Mouse (Mus musculus) hindbrain, embryonic 10.5 days (tissue): ENCODE measurements around the gene Kcnk15. TPM values are rescaled to one million over a fixed set of nuclear protein-coding genes. Genes with fewer than 3 reads are reported as not detected.

Experiments
- DNase-seq: peaks from one replicate; pipeline ENCODE4 v3.0.0-alpha.2; 2017; ENCODE audit warnings: low spot score
- H3K27ac ChIP-seq: fragments of 300-500 bp; sonication (generic); 2 replicates; pipeline ENCODE4 v1.5.1; 2016; ENCODE audit warnings: mild to moderate bottlenecking, moderate library complexity
- H3K27me3 ChIP-seq: fragments of 300-500 bp; sonication (generic); 2 replicates; pipeline ENCODE4 v1.6.1; 2016; ENCODE audit warnings: mild to moderate bottlenecking; ENCODE audit not compliant: poor library complexity, insufficient read depth, severe bottlenecking
- H3K36me3 ChIP-seq: fragments of 300-500 bp; sonication (generic); 2 replicates; pipeline ENCODE4 v1.6.1; 2016; ENCODE audit warnings: mild to moderate bottlenecking, moderate library complexity
- H3K4me1 ChIP-seq: fragments of 300-500 bp; sonication (generic); replicated peaks from 2 replicates; pipeline ENCODE4 v1.6.1; 2016; ENCODE audit warnings: mild to moderate bottlenecking
- H3K4me3 ChIP-seq: fragments of 300-500 bp; sonication (generic); 2 replicates; pipeline ENCODE4 v1.5.1; 2016; ENCODE audit warnings: mild to moderate bottlenecking, moderate library complexity
- H3K9me3 ChIP-seq: fragments of 300-500 bp; sonication (generic); 2 replicates; pipeline ENCODE4 v1.6.1; 2016; ENCODE audit warnings: mild to moderate bottlenecking, moderate library complexity
- WGBS: fragments of 180-500 bp; shearing (Covaris S2); methylation state at CpG from one replicate; pipeline ENCODE4 v1.1.7; 2016; 5-methylcytosine and 5-hydroxymethylcytosine counted together
- polyA plus RNA-seq: library from polyadenylated mRNA; unstranded; fragments of >200 nt; fragmentation: Nextera tagmentation; extraction: Ambion mirVana; gene quantifications from 2 replicates; pipeline ENCODE4 v1.2.1, GENCODE M21; 2016

Gene Kcnk15
- polyA plus RNA-seq, 1 experiment from 2014 or later: not detected

DNA sequence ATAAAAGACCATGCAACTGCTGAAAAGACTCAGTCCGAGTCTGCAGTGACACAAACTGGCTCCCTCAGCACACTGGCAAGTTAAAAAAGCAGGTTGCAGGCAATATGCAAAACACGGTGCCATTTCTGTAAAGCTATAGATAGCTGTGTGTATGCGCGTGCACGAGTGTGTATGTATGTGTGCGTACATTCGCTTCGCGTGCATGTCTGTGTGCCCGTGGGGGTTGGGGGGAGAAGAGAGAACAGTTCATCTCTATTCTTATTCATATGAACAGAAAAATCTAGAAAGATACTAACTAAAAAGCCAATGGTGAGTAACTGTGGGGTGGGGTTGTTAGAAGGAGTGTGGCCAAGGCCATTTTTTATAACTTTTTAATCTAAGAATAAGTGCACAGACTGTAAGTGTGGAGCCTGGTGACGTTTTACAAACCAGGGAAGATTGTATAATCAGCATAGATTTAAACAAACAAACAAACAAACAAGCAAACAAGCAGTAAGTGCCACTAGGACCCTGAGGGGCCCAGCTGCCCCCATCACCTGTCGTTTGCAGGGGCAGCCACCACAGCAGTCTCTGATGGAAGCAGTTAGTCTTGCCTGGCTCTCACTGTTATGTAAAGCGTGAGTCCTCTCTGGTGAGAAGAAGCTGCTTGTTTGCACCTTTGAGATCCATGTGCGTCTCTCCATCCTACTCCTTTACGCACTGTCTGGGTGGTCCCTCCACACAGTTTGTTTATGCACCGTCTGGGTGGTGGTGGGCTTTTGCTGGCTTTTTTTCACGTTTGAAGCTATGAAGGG lies 29.6 kb downstream of the Kcnk15 start:
- DNase-seq: no peak
- Histone ChIP-seq H3K4me3 (no peak overlapping the region), H3K4me1 (no peaks in the 10 kb centered on the region), H3K9me3 (no peaks in the 10 kb centered on the region), H3K27me3 (no peaks in the 10 kb centered on the region), H3K36me3 (no peaks in the 10 kb centered on the region), H3K27ac (no peak overlapping the region)
- 70% methylated on average over 17 of the region's 17 CpGs for WGBS

DNA sequence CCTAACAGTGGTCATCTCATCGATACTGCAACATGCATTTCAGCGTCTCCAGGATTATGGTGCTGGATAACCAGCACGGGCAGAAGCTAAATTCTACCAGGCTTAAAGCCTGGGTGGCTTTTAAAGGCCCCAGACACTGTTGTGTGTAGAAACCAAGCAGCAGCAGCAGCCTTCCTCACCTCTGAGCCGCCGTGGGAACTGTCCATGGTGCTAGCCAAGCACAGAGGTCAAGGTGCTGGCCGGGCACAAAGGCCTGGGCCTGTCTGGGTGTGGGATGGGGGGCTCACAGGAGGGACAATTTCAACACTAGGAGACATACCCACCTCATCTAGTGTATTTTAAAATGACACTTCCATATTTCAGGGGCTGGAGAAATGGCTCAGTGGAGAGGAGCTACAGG lies 36.0 kb downstream of the Kcnk15 start:
- Histone ChIP-seq H3K36me3 (no peaks in the 10 kb centered on the region), H3K27me3 (no peaks in the 10 kb centered on the region), H3K27ac (no peak overlapping the region), H3K9me3 (no peaks in the 10 kb centered on the region), H3K4me1 (peaks cover 9% of the 10 kb centered on the region; the same call in 1 of the 2 replicates), H3K4me3 (no peak overlapping the region)
- 36% methylated on average over 6 of the region's 6 CpGs for WGBS
- DNase-seq: peak; percentile 50

DNA sequence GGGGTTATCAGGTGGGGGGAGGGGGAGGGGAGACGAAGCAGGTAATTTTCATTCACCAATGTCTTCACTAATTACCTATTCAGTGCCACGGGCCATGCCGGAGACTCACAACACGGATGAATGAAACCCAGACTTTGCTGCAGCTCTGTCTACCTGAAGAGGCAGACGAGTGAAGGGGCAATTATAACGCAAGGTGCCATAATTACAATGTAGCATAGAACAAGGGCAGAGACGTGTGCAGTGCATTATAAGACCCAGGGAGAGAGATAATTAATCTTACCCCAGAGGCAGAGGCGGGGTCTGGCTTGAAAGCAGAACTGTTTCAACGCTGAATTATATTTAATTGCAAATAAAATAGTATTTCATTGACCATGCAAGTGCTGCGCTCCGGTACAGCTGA lies 37.1 kb downstream of the Kcnk15 start:
- no peak overlapping the region for H3K4me3 ChIP-seq
- H3K9me3 ChIP-seq: no peaks in the 10 kb centered on the region
- WGBS: 81% methylated on average over 11 of the region's 11 CpGs
- H3K4me1 ChIP-seq: peaks cover 9% of the 10 kb centered on the region; the same call in 1 of the 2 replicates
- H3K27ac ChIP-seq: no peak overlapping the region
- no peak for DNase-seq
- H3K36me3 ChIP-seq: no peaks in the 10 kb centered on the region
- no peaks in the 10 kb centered on the region for H3K27me3 ChIP-seq

DNA sequence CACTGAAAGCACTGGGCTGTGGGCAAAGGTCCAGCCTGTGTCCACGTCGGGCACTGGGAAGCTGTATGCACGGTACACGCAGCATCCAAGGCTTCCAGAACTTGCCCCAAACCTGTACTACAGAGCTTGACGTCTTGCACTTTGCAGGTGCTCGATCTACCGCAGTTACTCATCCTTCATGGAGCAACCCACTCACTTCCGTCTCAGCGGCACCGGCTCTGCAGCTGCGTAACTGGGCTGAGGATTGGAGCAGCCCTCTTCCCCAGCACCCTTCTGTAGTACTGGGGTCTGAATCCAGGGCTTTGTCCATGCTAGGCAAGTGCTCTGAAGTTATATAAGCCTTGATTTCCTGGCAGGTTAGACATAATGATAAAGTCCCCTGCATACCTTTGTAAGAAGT lies 37.8 kb downstream of the Kcnk15 start:
- no peak overlapping the region for H3K4me3 ChIP-seq
- H3K27me3 ChIP-seq: no peaks in the 10 kb centered on the region
- WGBS: 93% methylated on average over 11 of the region's 11 CpGs
- H3K9me3 ChIP-seq: no peaks in the 10 kb centered on the region
- no peak overlapping the region for H3K27ac ChIP-seq
- peaks cover 9% of the 10 kb centered on the region; the same call in 1 of the 2 replicates for H3K4me1 ChIP-seq
- H3K36me3 ChIP-seq: no peaks in the 10 kb centered on the region
- no peak for DNase-seq

- H3K4me3 ChIP-seq: no peak overlapping the region
- no peaks in the 10 kb centered on the region for H3K36me3 ChIP-seq
- peaks cover 9% of the 10 kb centered on the region; the same call in 1 of the 2 replicates for H3K4me1 ChIP-seq
- 65% methylated on average over 7 of the region's 7 CpGs for WGBS
- no peak for DNase-seq
- no peak overlapping the region for H3K27ac ChIP-seq
- H3K9me3 ChIP-seq: no peaks in the 10 kb centered on the region
- H3K27me3 ChIP-seq: no peaks in the 10 kb centered on the region
Measured at GRCm38 (mm10) chr2:163893446-163894370, 40.3 kb downstream of the Kcnk15 start.

GRCm38 (mm10) chr2:163895156-163895555 lies 41.7 kb downstream of the Kcnk15 start:
- no peak overlapping the region for H3K4me3 ChIP-seq
- DNase-seq: no peak
- H3K36me3 ChIP-seq: no peaks in the 10 kb centered on the region
- H3K27me3 ChIP-seq: no peaks in the 10 kb centered on the region
- no peak overlapping the region for H3K27ac ChIP-seq
- no peaks in the 10 kb centered on the region for H3K9me3 ChIP-seq
- 75% methylated on average over 2 of the region's 2 CpGs for WGBS
- H3K4me1 ChIP-seq: peaks cover 13% of the 10 kb centered on the region; the same call in 1 of the 2 replicates

GRCm38 (mm10) chr2:163897026-163897425 lies 43.6 kb downstream of the Kcnk15 start:
- WGBS: 95% methylated on average over 7 of the region's 7 CpGs
- Histone ChIP-seq H3K4me3 (no peak overlapping the region), H3K27me3 (no peaks in the 10 kb centered on the region), H3K9me3 (no peaks in the 10 kb centered on the region), H3K36me3 (no peaks in the 10 kb centered on the region), H3K27ac (no peak overlapping the region), H3K4me1 (peaks cover 4% of the 10 kb centered on the region; the same call in 1 of the 2 replicates)
- no peak for DNase-seq

- no peaks in the 10 kb centered on the region for H3K36me3 ChIP-seq
- H3K9me3 ChIP-seq: no peaks in the 10 kb centered on the region
- 78% methylated on average over 7 of the region's 7 CpGs for WGBS
- DNase-seq: no peak
- H3K4me3 ChIP-seq: no peak overlapping the region
- H3K27me3 ChIP-seq: no peaks in the 10 kb centered on the region
- H3K4me1 ChIP-seq: peaks cover 4% of the 10 kb centered on the region; the same call in 1 of the 2 replicates
- no peak overlapping the region for H3K27ac ChIP-seq
Measured at GRCm38 (mm10) chr2:163897988-163898535, 44.6 kb downstream of the Kcnk15 start.

DNA sequence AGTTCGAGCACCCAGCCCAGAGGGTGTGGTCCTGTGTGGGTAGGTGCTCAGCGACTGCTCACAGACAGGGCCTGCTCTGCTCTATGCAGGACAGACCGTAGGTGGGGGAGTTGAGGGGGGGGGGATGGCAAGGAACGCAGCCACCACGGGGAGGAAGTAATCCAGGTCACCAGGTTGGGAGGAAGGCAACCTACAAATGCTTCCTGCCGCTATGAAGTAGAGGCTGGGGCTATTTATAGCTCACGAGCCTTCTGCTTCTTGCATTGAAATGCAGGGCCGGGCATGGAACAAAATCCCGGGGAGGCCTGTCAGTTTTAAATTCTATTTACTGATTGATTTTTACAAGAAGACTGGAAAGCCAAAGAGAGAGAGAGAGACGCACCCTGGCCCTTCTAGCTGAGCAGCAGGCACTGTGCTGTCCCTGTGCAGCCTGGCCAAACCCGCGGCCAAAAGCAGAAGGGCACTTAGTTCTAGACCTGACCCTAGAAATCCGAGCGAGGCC lies 46.5 kb downstream of the Kcnk15 start:
- no peaks in the 10 kb centered on the region for H3K27me3 ChIP-seq
- peaks cover 10% of the 10 kb centered on the region; the same call in 1 of the 2 replicates for H3K4me1 ChIP-seq
- no peaks in the 10 kb centered on the region for H3K36me3 ChIP-seq
- no peaks in the 10 kb centered on the region for H3K9me3 ChIP-seq
- DNase-seq: no peak
- no peak overlapping the region for H3K4me3 ChIP-seq
- H3K27ac ChIP-seq: peak overlapping the region; percentile 40; the same call in 1 of the 2 replicates
- 62% methylated on average over 14 of the region's 14 CpGs for WGBS

GRCm38 (mm10) chr2:163901043-163901442 lies 47.6 kb downstream of the Kcnk15 start:
- H3K27ac ChIP-seq: no peak overlapping the region
- no peaks in the 10 kb centered on the region for H3K27me3 ChIP-seq
- WGBS: 87% methylated on average over 7 of the region's 7 CpGs
- H3K4me3 ChIP-seq: no peak overlapping the region
- no peaks in the 10 kb centered on the region for H3K9me3 ChIP-seq
- H3K4me1 ChIP-seq: peaks cover 12% of the 10 kb centered on the region; the same call in 1 of the 2 replicates
- no peak for DNase-seq
- H3K36me3 ChIP-seq: no peaks in the 10 kb centered on the region

GRCm38 (mm10) chr2:163902448-163902847 lies 49.0 kb downstream of the Kcnk15 start:
- no peaks in the 10 kb centered on the region for H3K27me3 ChIP-seq
- no peaks in the 10 kb centered on the region for H3K36me3 ChIP-seq
- WGBS: 87% methylated on average over 4 of the region's 4 CpGs
- H3K4me3 ChIP-seq: no peak overlapping the region
- peaks cover 12% of the 10 kb centered on the region; the same call in 1 of the 2 replicates for H3K4me1 ChIP-seq
- H3K27ac ChIP-seq: no peak overlapping the region
- no peaks in the 10 kb centered on the region for H3K9me3 ChIP-seq
- no peak for DNase-seq

- Histone ChIP-seq H3K9me3 (no peaks in the 10 kb centered on the region), H3K4me1 (peaks cover 12% of the 10 kb centered on the region; the same call in 1 of the 2 replicates), H3K36me3 (no peaks in the 10 kb centered on the region), H3K27ac (no peak overlapping the region), H3K4me3 (no peak overlapping the region), H3K27me3 (no peaks in the 10 kb centered on the region)
- no peak for DNase-seq
- 72% methylated on average over 11 of the region's 11 CpGs for WGBS
Measured at GRCm38 (mm10) chr2:163903461-163903860, 50.0 kb downstream of the Kcnk15 start.
